Mouse (Mus musculus) testis, adult 2 months (tissue): ENCODE measurements around the gene Hdgfl3.

Experiments
- CTCF ChIP-seq: fragments of 200-500 bp; IDR thresholded peaks from 2 replicates; pipeline ENCODE4 v1.5.1; 2012; ENCODE audit warnings: low read depth, mild to moderate bottlenecking, inconsistent platforms, low read length, moderate library complexity; ENCODE audit not compliant: control insufficient read depth, insufficient read depth, insufficient replicate concordance
- POLR2A ChIP-seq: fragments of 200-500 bp; IDR thresholded peaks from 2 replicates; pipeline ENCODE4 v1.6.1; 2012; ENCODE audit warnings: low read depth, mild to moderate bottlenecking, inconsistent platforms, low read length, moderate library complexity; ENCODE audit not compliant: control insufficient read depth

GRCm38 (mm10) chr7:81849214-81849613, 85.1 kb downstream of the Hdgfl3 start:
- no peak for TF ChIP-seq CTCF
- TF ChIP-seq POLR2A = no peak
